Mouse (Mus musculus) liver, embryonic 13.5 days (tissue): ENCODE measurements around the gene Lypd6b. TPM values are rescaled to one million over a fixed set of nuclear protein-coding genes. Genes with fewer than 3 reads are reported as not detected.

Experiments
- ATAC-seq: fragments of 200-750 bp; cut with Nextera tagmentation; 2 replicates; pipeline ENCODE4 v1.8.0; 2017; ENCODE audit warnings: low read depth, mild to moderate bottlenecking, moderate number of reproducible peaks, moderate library complexity
- DNase-seq: peaks from one replicate; pipeline ENCODE4 v3.0.0; 2022
- H3K27ac ChIP-seq: fragments of 300-500 bp; sonication (generic); 2 replicates; pipeline ENCODE4 v1.5.1; 2015; ENCODE audit warnings: moderate library complexity, mild to moderate bottlenecking, inconsistent platforms
- H3K27me3 ChIP-seq: fragments of 300-500 bp; sonication (generic); 2 replicates; pipeline ENCODE4 v1.6.1; 2015; ENCODE audit warnings: mild to moderate bottlenecking, inconsistent platforms
- H3K36me3 ChIP-seq: fragments of 300-500 bp; sonication (generic); 2 replicates; pipeline ENCODE4 v1.6.1; 2015; ENCODE audit warnings: mild to moderate bottlenecking, inconsistent platforms
- H3K4me1 ChIP-seq: fragments of 300-500 bp; sonication (generic); replicated peaks from 2 replicates; pipeline ENCODE4 v1.6.1; 2015; ENCODE audit warnings: inconsistent platforms
- H3K4me2 ChIP-seq: fragments of 300-500 bp; sonication (generic); 2 replicates; pipeline ENCODE4 v1.6.1; 2015; ENCODE audit warnings: inconsistent platforms, mild to moderate bottlenecking, moderate library complexity
- H3K4me3 ChIP-seq: fragments of 300-500 bp; sonication (generic); replicated peaks from 2 replicates; pipeline ENCODE4 v1.5.1; 2015; ENCODE audit warnings: mild to moderate bottlenecking, inconsistent platforms
- H3K9ac ChIP-seq: fragments of 300-500 bp; sonication (generic); 2 replicates; pipeline ENCODE4 v1.6.1; 2015; ENCODE audit warnings: mild to moderate bottlenecking, inconsistent platforms
- H3K9me3 ChIP-seq: fragments of 300-500 bp; sonication (generic); replicated peaks from 2 replicates; pipeline ENCODE4 v1.6.1; 2016; ENCODE audit warnings: inconsistent platforms
- WGBS: fragments of 180-500 bp; shearing (Covaris S2); methylation state at CpG from one replicate; pipeline ENCODE4 v1.1.7; 2015; ENCODE audit not compliant: insufficient replicate concordance; 5-methylcytosine and 5-hydroxymethylcytosine counted together
- polyA plus RNA-seq: library from polyadenylated mRNA; unstranded; fragments of >200 nt; fragmentation: Nextera tagmentation; extraction: Ambion mirVana; gene quantifications from 2 replicates; pipeline ENCODE4 v1.2.1, GENCODE M21; 2015

Lypd6b gene
- polyA plus RNA-seq, 1 experiment from 2014 or later = not detected

DNA sequence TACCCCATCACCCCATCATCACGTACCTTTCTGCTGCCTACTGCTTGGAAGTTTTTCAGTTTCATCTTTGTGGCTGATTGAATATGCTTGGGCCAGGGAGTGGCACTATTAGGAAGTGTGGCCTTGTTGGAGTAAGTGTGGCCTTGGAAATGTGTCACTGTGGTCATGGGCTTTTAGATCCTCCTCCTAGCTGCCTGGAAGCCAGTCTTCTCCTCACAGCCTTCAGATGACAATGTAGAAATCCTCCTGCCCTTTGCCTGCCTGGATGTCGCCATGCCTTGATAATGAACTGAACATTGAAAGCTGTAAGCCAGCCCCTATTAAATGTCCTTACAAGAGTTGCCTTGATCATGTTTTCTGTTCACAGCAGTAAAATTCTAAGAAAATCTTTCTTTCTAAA, 174.5 kb downstream of the Lypd6b start:
- Histone ChIP-seq H3K36me3 (no peaks in the 10 kb centered on the region), H3K27me3 (no peaks in the 10 kb centered on the region), H3K9ac (no peak overlapping the region), H3K4me3 (no peak overlapping the region), H3K9me3 (no peaks in the 10 kb centered on the region), H3K4me1 (no peaks in the 10 kb centered on the region), H3K4me2 (no peak overlapping the region), H3K27ac (no peak overlapping the region)
- WGBS = 65% methylated on average over 2 of the region's 2 CpGs
- ATAC-seq (no peak), DNase-seq (no peak)

DNA sequence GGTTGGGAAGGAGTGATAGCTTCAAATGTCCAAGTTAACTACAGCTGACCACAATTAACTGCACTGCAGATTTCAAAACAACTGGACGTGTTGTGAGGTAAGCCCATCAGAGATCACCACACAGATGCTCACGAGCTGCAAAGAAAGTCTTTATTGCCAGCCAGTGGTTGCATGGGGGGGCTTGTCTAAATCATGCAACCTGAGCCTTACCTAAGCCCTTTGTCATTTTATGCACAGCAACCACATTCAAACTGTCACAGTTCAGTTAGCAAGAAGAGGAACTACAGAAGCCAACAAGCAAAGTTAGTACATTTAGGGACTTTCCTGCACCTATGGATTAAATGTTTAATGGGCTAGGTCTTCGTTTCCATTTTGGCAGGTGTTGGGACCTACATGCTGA, 177.4 kb downstream of the Lypd6b start:
- Histone ChIP-seq H3K27me3 (no peaks in the 10 kb centered on the region), H3K36me3 (no peaks in the 10 kb centered on the region), H3K27ac (no peak overlapping the region), H3K4me1 (no peaks in the 10 kb centered on the region), H3K4me2 (no peak overlapping the region), H3K4me3 (no peak overlapping the region), H3K9ac (no peak overlapping the region), H3K9me3 (no peaks in the 10 kb centered on the region)
- DNase-seq (no peak), ATAC-seq (no peak)
- WGBS = 40% methylated on average over 3 of the region's 3 CpGs

DNA sequence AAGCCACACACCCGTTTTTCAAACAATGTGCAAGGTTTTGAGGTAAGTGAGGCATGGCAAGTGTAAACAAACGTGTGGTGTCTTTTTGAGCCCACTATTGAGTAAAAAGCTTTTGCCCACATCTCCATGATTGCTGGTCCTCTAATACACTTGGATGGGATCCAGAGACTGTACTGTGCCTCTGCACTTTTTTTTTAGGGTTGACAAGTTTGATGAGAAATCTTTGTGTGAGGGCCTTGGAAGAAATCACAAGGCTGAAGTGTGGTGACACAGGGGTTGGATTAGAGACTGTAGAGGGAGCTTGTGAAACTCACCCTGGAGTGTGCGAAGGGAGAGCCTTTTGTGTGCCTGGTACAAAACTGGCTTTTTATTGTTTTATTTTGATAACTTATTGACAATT, 180.3 kb downstream of the Lypd6b start:
- no peak overlapping the region for H3K9ac ChIP-seq
- H3K4me1 ChIP-seq = no peaks in the 10 kb centered on the region
- H3K27me3 ChIP-seq = no peaks in the 10 kb centered on the region
- 43% methylated on average over 3 of the region's 3 CpGs for WGBS
- no peak overlapping the region for H3K4me2 ChIP-seq
- DNase-seq (no peak), ATAC-seq (no peak)
- no peaks in the 10 kb centered on the region for H3K36me3 ChIP-seq
- no peak overlapping the region for H3K4me3 ChIP-seq
- H3K27ac ChIP-seq = no peak overlapping the region
- H3K9me3 ChIP-seq = no peaks in the 10 kb centered on the region

DNA sequence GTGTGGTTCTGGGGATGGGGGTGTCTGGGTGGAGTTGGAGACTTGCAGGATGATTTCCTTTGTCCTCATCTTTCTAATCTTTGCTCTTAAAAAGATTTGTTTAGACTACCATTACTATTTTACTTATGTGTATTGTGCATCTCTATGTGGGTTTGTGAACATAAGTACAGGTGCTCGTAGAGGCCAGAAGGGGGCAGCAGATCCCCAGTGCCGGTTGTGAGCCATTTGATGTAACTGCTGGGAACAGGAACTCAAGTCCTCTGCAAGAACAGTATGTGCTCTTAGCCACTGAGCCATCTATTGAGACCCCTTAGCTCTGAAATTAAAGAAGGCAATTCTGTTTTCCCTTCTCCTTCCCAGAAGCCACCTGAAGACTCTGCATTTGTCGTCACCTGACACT, 183.5 kb downstream of the Lypd6b start:
- no peaks in the 10 kb centered on the region for H3K36me3 ChIP-seq
- no peak overlapping the region for H3K9ac ChIP-seq
- H3K4me1 ChIP-seq = no peaks in the 10 kb centered on the region
- no peak for ATAC-seq
- no peak overlapping the region for H3K4me3 ChIP-seq
- WGBS = 70% methylated on average over 3 of the region's 3 CpGs
- no peaks in the 10 kb centered on the region for H3K9me3 ChIP-seq
- H3K4me2 ChIP-seq = no peak overlapping the region
- H3K27ac ChIP-seq = no peak overlapping the region
- H3K27me3 ChIP-seq = no peaks in the 10 kb centered on the region
- no peak for DNase-seq

DNA sequence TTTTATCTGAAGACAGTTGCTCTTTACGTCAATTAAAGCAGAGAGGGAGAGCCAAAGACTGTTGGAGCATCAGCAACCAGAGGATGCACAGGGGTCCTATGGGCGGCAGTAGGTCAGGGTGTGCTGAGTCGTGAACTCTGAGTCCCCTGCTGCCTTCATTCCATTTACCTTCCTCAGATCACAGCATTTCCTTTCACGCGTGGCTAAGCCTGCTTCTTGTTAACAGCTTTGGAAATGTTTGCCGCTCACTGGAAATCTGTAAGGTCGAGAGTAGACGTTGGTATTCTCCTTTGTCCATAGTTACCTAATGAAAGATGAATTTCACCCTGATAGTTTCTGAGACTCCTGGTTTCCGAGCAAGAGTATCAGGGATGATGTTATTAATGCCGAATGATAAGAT, 191.1 kb downstream of the Lypd6b start:
- no peaks in the 10 kb centered on the region for H3K9me3 ChIP-seq
- no peak overlapping the region for H3K27ac ChIP-seq
- no peaks in the 10 kb centered on the region for H3K27me3 ChIP-seq
- no peak overlapping the region for H3K4me2 ChIP-seq
- DNase-seq (no peak), ATAC-seq (no peak)
- H3K4me1 ChIP-seq = no peaks in the 10 kb centered on the region
- H3K9ac ChIP-seq = no peak overlapping the region
- WGBS = 56% methylated on average over 10 of the region's 10 CpGs
- no peak overlapping the region for H3K4me3 ChIP-seq
- no peaks in the 10 kb centered on the region for H3K36me3 ChIP-seq

DNA sequence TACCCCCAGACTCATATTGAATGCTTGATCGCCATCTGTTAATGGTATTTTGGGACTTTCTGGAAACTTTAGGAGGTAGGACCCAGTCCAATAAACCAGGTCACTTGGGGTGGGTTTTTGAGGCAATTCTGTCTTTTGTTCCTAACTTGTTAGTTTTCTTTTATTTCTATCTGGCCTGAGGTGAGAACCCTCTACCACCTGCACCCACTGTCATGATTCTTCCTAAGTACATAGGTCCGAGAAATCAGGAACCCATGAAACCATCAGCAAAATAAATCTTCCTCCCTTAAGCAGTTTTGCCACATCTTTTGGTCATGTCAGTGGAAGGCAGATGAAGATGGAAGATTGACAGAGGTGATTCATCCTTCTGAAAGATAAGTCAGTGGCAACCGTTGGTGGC, 192.5 kb downstream of the Lypd6b start:
- Histone ChIP-seq H3K4me2 (no peak overlapping the region), H3K4me1 (no peaks in the 10 kb centered on the region), H3K27me3 (no peaks in the 10 kb centered on the region), H3K27ac (no peak overlapping the region), H3K9ac (no peak overlapping the region), H3K4me3 (no peak overlapping the region), H3K9me3 (no peaks in the 10 kb centered on the region), H3K36me3 (no peaks in the 10 kb centered on the region)
- DNase-seq (no peak), ATAC-seq (no peak)
- WGBS = 66% methylated on average over 3 of the region's 3 CpGs

DNA sequence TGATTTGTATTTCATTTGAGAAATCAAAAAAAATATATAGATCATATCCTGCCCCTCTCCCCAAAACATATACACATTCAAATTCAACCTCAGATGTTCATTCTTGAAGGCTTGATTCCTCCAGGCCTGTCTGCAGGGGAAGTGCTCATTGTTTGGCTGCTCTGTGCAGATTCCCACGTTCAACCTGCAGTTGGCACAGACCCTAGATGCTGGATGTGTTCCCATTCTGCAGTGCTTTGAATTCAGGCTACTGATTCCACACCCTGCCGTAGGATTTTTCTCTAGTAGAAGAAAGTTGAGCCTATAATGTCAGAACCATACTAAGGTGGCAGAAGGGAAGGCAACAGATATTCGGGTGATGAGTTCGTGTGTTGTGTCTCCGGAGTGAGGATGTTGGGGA, 195.5 kb downstream of the Lypd6b start:
- 53% methylated on average over 5 of the region's 5 CpGs for WGBS
- Histone ChIP-seq H3K4me3 (no peak overlapping the region), H3K27me3 (no peaks in the 10 kb centered on the region), H3K9me3 (no peaks in the 10 kb centered on the region), H3K4me1 (no peaks in the 10 kb centered on the region), H3K4me2 (no peak overlapping the region), H3K27ac (no peak overlapping the region), H3K36me3 (no peaks in the 10 kb centered on the region), H3K9ac (no peak overlapping the region)
- ATAC-seq (no peak), DNase-seq (no peak)

DNA sequence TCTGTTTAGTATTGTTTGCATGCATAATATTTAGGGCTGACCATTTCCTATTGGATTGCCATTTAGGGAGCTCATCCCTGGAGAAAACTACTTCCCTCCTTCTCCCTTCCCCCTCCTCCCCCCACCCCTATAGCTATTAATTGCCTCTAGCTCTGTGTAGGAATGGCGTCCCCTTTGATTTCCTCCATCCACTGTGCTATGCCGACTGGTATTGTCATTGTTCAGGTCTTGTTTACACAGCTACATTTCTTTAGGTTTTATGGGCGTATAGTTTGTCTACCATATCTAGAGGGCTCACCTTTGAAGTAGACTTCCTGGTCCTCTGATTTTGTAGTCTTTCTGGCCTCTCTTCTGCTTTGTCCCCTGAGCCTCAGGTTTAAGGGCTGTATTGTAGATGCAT, 197.3 kb downstream of the Lypd6b start:
- Histone ChIP-seq H3K9me3 (no peaks in the 10 kb centered on the region), H3K36me3 (no peaks in the 10 kb centered on the region), H3K27ac (no peak overlapping the region), H3K9ac (no peak overlapping the region), H3K4me2 (no peak overlapping the region), H3K4me1 (no peaks in the 10 kb centered on the region), H3K27me3 (no peaks in the 10 kb centered on the region), H3K4me3 (no peak overlapping the region)
- 48% methylated on average over 3 of the region's 3 CpGs for WGBS
- no peak for DNase-seq
- ATAC-seq = no peak

DNA sequence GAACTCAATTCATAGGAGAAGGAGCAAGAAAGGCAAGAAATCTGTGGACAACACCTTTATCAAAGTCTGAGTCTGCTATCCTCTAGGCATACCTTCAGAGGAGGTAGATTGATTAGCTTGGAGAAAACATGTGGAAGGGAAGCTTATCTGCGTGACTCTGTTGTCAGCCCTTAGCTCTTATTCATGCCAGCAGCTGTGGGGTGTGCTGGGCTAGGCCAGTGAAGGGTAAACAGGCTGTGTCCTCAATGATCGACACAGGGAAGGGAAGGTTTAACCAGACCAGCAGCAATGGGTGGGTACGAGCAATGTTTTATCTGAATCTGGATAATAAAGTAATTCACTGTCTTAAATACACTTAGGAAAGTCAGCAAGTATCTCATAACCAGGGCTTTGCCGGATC, 208.4 kb downstream of the Lypd6b start:
- Histone ChIP-seq H3K4me2 (no peak overlapping the region), H3K9me3 (no peaks in the 10 kb centered on the region), H3K4me1 (no peaks in the 10 kb centered on the region), H3K27me3 (no peaks in the 10 kb centered on the region), H3K9ac (no peak overlapping the region), H3K4me3 (no peak overlapping the region), H3K27ac (no peak overlapping the region), H3K36me3 (no peaks in the 10 kb centered on the region)
- DNase-seq (no peak), ATAC-seq (no peak)
- 59% methylated on average over 4 of the region's 4 CpGs for WGBS

DNA sequence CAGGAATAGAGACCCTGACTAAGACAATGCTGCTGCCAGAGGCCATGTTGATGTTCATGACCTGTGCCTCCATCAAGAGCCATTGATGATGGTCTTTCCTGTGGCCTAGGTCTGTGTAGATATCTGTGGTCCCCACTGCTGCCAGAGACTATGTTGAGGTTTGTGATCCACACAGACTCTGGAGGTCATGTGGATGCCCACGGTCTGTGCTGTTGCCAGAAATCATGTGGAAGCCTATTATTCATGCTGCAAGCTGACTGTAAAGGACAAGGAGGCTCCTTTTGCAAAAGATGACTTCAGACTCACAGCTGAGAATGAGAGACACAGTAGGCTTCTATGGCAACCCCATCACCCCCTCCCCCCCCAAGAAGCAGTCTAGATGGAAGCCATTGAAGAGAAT, 209.7 kb downstream of the Lypd6b start:
- Histone ChIP-seq H3K9me3 (no peaks in the 10 kb centered on the region), H3K9ac (no peak overlapping the region), H3K4me3 (no peak overlapping the region), H3K36me3 (no peaks in the 10 kb centered on the region), H3K27ac (no peak overlapping the region), H3K4me1 (no peaks in the 10 kb centered on the region), H3K4me2 (no peak overlapping the region), H3K27me3 (no peaks in the 10 kb centered on the region)
- no peak for DNase-seq
- WGBS = 44% methylated on average over 1 of the region's 1 CpGs
- no peak for ATAC-seq

Other genes starting within 250 kb of the Lypd6b start
- 0.20 and 0.21 TPM in 2 replicates for gene Kif5c, start 168.4 kb upstream of the Lypd6b start, polyA plus RNA-seq